Mouse (Mus musculus): ENCODE data around the gene Rab9.
A peak's percentile ranks its signal among the peaks of the same experiment; 100 is the strongest.

Rab9 gene

DNA sequence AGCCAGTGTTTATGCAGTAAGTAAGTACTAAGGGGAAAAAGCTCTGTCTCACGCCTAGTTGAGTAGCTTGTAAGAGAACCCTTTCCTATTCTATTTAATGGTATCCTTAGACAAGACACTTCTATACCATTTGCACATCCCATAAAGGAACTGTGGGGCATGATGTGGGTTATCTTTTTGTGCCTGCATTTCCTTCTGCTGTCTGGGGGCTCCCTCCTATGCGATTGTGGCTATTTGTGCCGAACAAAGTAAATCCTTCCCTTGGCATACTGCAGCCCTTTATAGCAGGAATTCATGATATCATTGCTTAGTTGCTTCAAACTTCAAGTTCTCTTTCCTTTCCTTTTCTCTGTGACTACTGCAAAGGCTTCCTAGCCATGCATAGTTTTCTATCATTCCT lies 35.1 kb downstream of the Rab9 start:
- no peak for DNase-seq (ENCODE audit: low spot score)

DNA sequence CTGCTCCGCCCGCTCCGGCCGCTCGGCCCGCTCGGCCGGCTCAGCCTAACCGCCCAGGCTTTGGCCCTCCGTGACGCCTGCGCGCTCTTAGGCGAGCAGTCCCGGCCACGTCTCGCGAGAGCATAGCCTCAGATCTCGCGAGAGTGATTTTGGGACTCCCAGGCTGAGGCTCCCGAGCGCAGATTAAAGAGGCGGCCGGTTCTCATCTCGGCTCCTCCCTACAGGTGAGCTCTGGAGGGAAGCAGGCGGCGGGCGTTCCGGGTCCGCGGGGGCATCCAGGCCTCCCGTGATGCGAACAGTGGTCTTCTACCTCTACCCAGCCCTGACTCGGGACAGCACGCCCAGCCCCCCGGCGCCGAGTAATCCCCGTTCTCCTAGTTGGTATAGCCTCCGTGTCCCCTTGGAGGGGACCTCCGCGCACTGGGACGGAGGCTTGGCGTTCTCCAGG lies 39.0 kb downstream of the Rab9 start, which contains the start of gene Ofd1:
Ofd1 (minus strand) TSS at position 89 of the 448 bp plus-strand sequence.
- peak; percentile 84 for DNase-seq (ENCODE audit: low spot score)

DNA sequence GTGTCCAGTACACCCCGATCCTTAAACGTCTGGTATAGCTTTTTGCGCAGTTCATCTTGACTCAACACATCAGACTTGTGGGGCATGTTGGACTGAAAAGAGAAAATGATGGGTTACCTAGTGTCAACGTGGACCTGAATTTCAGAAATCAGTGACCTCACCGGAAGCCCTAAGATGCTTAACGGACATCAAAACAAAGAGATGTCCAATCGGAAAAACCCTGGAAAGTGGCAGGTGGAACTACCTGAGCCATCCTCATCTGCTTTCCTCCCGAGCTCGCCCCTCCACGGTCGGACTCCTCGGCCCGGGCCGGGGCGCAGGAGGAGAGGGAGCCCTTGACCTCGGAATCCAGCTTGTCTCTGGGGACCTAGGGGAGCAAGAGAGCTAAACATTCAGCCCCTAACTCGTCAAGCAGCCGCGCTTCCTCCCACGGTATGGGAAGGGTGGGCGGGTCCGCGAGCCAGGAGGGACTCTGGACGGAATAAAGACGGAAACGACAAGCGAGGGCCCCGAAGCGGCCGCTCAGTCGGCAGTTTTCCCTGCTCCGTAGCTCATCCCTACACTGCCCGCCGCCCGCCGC lies 39.5 kb downstream of the Rab9 start, which contains the start of gene Trappc2:
Trappc2 (plus strand) TSS at position 539 of the 580 bp plus-strand sequence.
- no peak for DNase-seq (ENCODE audit: low spot score)

DNA sequence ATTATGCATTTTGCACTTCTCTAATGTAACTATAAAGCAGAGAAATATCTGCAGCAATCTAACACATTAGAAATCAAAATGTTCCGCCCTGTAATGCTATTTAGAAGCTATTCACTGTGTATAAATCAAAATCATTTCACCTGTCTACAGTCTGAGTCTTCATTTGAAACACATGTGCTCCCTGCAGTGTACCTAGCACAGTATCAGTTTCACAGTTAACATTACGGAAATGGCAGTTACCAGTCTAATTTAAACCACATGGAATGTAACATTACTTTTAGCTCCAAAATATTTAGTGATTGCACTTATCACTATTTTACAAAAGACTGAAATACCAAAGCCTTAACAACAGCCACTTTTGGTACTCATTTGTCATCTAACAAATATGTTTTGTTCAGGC lies 44.9 kb downstream of the Rab9 start:
- DNase-seq (ENCODE audit: low spot score), result no peak

DNA sequence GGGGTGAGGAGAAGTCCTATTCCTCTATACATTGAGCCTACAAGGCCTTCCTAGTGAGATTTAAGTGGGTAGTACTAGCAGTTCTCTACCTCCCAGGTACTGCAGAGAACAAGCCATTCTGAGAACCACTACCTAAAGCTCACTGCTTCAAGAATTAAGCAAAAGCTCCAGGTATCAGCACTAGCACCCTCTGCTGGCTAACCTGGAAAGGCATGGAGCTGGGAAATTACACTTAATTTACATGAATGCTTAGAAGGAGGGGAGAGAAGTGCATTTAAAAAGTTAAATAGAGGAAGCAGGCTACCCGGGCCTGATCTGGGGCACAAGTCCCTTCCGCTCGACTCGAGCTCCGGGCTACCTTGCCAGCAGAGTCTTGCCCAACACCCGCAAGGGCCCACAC lies 63.5 kb downstream of the Rab9 start:
- no peak for DNase-seq (ENCODE audit: low spot score)

DNA sequence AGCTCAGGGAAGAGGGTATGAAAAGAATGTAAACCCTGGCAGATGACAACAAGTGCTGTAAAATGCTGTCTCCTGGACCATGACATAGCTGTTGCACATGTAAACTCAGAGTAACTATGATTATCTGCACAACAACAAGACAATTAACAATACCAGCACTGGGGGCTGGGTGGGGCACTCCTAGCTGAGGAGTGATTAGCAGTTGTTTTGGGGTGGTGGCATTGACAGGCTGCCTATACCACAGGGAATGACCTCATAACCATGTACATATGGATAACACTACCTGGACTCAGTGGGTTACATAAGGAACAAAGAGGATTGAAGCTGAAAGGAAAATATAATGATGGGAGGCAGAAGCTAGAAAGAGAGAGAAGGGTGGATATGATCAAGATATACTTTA lies 71.8 kb downstream of the Rab9 start:
- DNase-seq (ENCODE audit: low spot score), result no peak

All from ovary, postnatal 36 days (tissue).